Comparison of ENCODE assay signal across 10 mouse cellular contexts in genomic region chr19:21372395-21373072, GRCm38 (mm10).
DNase-seq lines count a peak whose midpoint lies in the region; ATAC-seq and TF ChIP-seq lines count a peak whose summit lies in the region.
"Had no signal": no experiment of that assay in that cellular context is flagged by ENCODE, and none has a peak within 500 bp of the region (broad histone marks: within the 10 kb centered on the region; RNA-seq: fewer than 3 reads in every experiment).

No protein-coding gene starts in this region.

- peak; percentile 10 to 45 for DNase-seq in cerebellum, postnatal 10 days
- DNase-seq in cerebellum, adult 11-12 months, result no peak
- peak; percentile 6 for DNase-seq in kidney, postnatal 10 days
- no peak for DNase-seq in kidney, postnatal 14 days
- no peak for DNase-seq in MN1 (ENCODE audit: low spot score)
- no peak for DNase-seq in adrenal gland, adult 18-20 months (ENCODE audit: low spot score in 2 of 2)
- DNase-seq: adrenal gland, adult 2 months had no signal

- no peak overlapping the region for H3K27ac ChIP-seq in ES-Bruce4 (ENCODE audit: insufficient read depth, low read length)
- H3K27ac ChIP-seq in limb, embryonic 12.5 days, result no peak overlapping the region
- H3K27ac ChIP-seq: hindbrain, embryonic 12.5 days had no signal

- H3K9ac ChIP-seq in ES-Bruce4 (ENCODE audit: low read depth, poor library complexity, severe bottlenecking), result no peak overlapping the region
- H3K9ac ChIP-seq in limb, embryonic 12.5 days (replicated peaks), result no peak overlapping the region
- H3K9ac ChIP-seq: hindbrain, embryonic 12.5 days had no signal

- H3K4me1 ChIP-seq in ES-Bruce4 (ENCODE audit: control insufficient read depth, insufficient read depth, low read length), result no peaks in the 10 kb centered on the region
- no peaks in the 10 kb centered on the region for H3K4me1 ChIP-seq in limb, embryonic 12.5 days (replicated peaks)
- H3K4me1 ChIP-seq: hindbrain, embryonic 12.5 days had no signal

- no peak overlapping the region for H3K4me2 ChIP-seq in limb, embryonic 12.5 days
- H3K4me2 ChIP-seq: hindbrain, embryonic 12.5 days had no signal

- TF ChIP-seq EP300 in ES-Bruce4 (IDR thresholded peaks at IDR 0.05; ENCODE audit: insufficient read depth, low read depth, low read length), result no peak

- no peaks in the 10 kb centered on the region; the same call in 1 of the 2 replicates for H3K9me3 ChIP-seq in ES-Bruce4 (replicated peaks; ENCODE audit: control insufficient read depth, insufficient read depth, low read length, poor library complexity, severe bottlenecking)
- peaks cover 3% of the 10 kb centered on the region; the same call in 1 of the 2 replicates for H3K9me3 ChIP-seq in limb, embryonic 12.5 days
- H3K9me3 ChIP-seq: hindbrain, embryonic 12.5 days had no signal

- TF ChIP-seq POLR2A in ES-Bruce4 (IDR thresholded peaks at IDR 0.05; ENCODE audit: insufficient read depth, low read length), result no peak

- TF ChIP-seq CTCF in ES-Bruce4 (IDR thresholded peaks at IDR 0.05; ENCODE audit: low read depth, low read length), result peak; percentile 18

- H3K36me3 ChIP-seq in ES-Bruce4 (ENCODE audit: control insufficient read depth, insufficient read depth, low read length, poor library complexity, severe bottlenecking), result no peaks in the 10 kb centered on the region
- no peaks in the 10 kb centered on the region for H3K36me3 ChIP-seq in limb, embryonic 12.5 days
- H3K36me3 ChIP-seq: hindbrain, embryonic 12.5 days had no signal

- peak; percentile 56 for ATAC-seq in limb, embryonic 12.5 days (ENCODE audit: insufficient number of reproducible peaks, insufficient read depth, low FRiP score, low TSS enrichment, low read depth)

- no peak overlapping the region for H3K4me3 ChIP-seq in ES-Bruce4 (ENCODE audit: low read depth, low read length)
- no peak overlapping the region for H3K4me3 ChIP-seq in limb, embryonic 12.5 days (replicated peaks)
- H3K4me3 ChIP-seq: hindbrain, embryonic 12.5 days had no signal

- H3K27me3 ChIP-seq in ES-Bruce4 (ENCODE audit: control insufficient read depth, insufficient read depth, low read length, poor library complexity, severe bottlenecking), result no peaks in the 10 kb centered on the region; the same call in 1 of the 2 replicates
- H3K27me3 ChIP-seq in limb, embryonic 12.5 days, result no peaks in the 10 kb centered on the region
- H3K27me3 ChIP-seq: hindbrain, embryonic 12.5 days had no signal

- WGBS in limb, embryonic 12.5 days, result 75% methylated on average over 12 of the region's 12 CpGs

Comparison
In these comparisons a context has a peak if more than half of its experiments do, and no peak if none do; other contexts are left out.
1. DNase-seq: peak in cerebellum, postnatal 10 days (2 of 2) and kidney, postnatal 10 days (single experiment); none in cerebellum, adult 11-12 months (single experiment), kidney, postnatal 14 days (single experiment), MN1 (single experiment) and adrenal gland, adult 18-20 months (0 of 2).